ENCODE assay signal across 11 mouse cellular contexts in the genomic region with DNA sequence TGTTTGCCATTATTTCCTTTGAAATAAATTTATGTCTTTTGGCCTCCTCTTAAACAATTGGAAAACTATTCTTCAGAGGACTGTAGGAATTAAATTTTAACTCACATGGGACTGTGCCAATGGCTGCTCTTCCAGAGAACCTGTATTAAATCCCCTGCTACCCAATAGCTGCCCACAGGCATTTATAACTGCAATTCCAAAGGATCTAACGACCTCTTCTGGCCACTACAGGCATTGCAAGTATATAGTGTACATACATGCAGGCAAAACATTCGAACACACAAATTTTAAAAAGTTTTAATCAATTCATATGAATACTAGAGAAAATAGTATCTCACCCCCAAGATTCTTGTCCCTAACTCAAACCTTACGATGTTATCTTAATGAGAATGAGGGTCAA. TPM values are rescaled to one million over a fixed set of nuclear protein-coding genes. Genes with fewer than 3 reads are reported as not detected.
A peak's percentile ranks its signal among the peaks of the same experiment; 100 is the strongest.
DNase-seq lines count a peak whose midpoint lies in the region; TF ChIP-seq lines count a peak whose summit lies in the region.
"Had no signal": no experiment of that assay in that cellular context is flagged by ENCODE, and none has a peak within 500 bp of the region (broad histone marks: within the 10 kb centered on the region; RNA-seq: fewer than 3 reads in every experiment).

No protein-coding gene starts in this region.

- no peak overlapping the region for H3K4me3 ChIP-seq in ES-E14 (ENCODE audit: insufficient read depth in 1 of 2, low read depth in 1 of 2, low read length in 2 of 2, poor library complexity in 1 of 2, severe bottlenecking in 1 of 2)
- H3K4me3 ChIP-seq: hindbrain, embryonic 10.5 days; megakaryocyte, embryonic 14.5 days had no signal

- peak; percentile 42 for DNase-seq in kidney, adult 9 months
- DNase-seq in kidney, adult 11 months, result no peak
- peak; percentile 11 for DNase-seq in lung, postnatal 36 days
- DNase-seq in lung, postnatal 25 days (ENCODE audit: low spot score), result no peak
- DNase-seq in ES-E14 (ENCODE audit: low read depth, low spot score), result no peak
- peak; percentile 17 for DNase-seq in induced T-regulatory cell, adult 2 months (ENCODE audit: low read depth)
- DNase-seq in cerebellum, postnatal 25 days, result no peak
- DNase-seq: cerebellum, adult 11-12 months; gastrocnemius, postnatal 25 days had no signal

- H3K9ac ChIP-seq in ES-E14 (ENCODE audit: insufficient read depth, low read depth, low read length, poor library complexity, severe bottlenecking), result no peak overlapping the region

- peaks cover 0 to 3% of the 10 kb centered on the region in 2 experiments; a peak in 1 of 4 replicates for H3K4me1 ChIP-seq in ES-E14 (ENCODE audit: control insufficient read depth in 2 of 2, insufficient read depth in 2 of 2, low read length in 2 of 2, poor library complexity in 1 of 2)
- H3K4me1 ChIP-seq: megakaryocyte, embryonic 14.5 days had no signal

- in situ Hi-C loops in ES-E14 (cut with MboI; ENCODE audit: low sequenced_read_pairs in 2 of 2, unreplicated experiment in 2 of 2), result loop anchor here in 1 of 2 experiments (5.0 kb wide), 1 partner anchor 348 kb away; no protein-coding TSS in a partner anchor

- H3K9me3 ChIP-seq in ES-E14 (ENCODE audit: control insufficient read depth, insufficient read depth, low read depth, low read length), result no peaks in the 10 kb centered on the region
- H3K9me3 ChIP-seq: hindbrain, embryonic 10.5 days; megakaryocyte, embryonic 14.5 days had no signal

- H3K36me3 ChIP-seq in ES-E14 (ENCODE audit: control insufficient read depth, insufficient read depth, low read length, poor library complexity, severe bottlenecking), result no peaks in the 10 kb centered on the region
- H3K36me3 ChIP-seq: hindbrain, embryonic 10.5 days had no signal

- H3K27ac ChIP-seq in ES-E14 (ENCODE audit: insufficient read depth, low read depth, low read length, poor library complexity, severe bottlenecking), result no peak overlapping the region
- H3K27ac ChIP-seq: hindbrain, embryonic 10.5 days had no signal

TF ChIP-seq in ES-E14, 5 proteins besides CTCF, POLR2A, EP300 and RAD21:
- TF ChIP-seq ZC3H11A (IDR thresholded peaks at IDR 0.05; ENCODE audit: borderline replicate concordance, low read depth, low read length), result peak; percentile 80
- TF ChIP-seq HCFC1 (IDR thresholded peaks at IDR 0.05; ENCODE audit: borderline replicate concordance, insufficient read depth, low read length), result no peak

RNA-seq across cellular contexts. Expression of a gene that starts 41.1 kb away (rescaled TPM):
- 65.7 and 91.3 TPM in 2 replicates for total RNA-seq in ES-E14 (2012; rRNA removed)

Comparison
In these comparisons a context has a peak if more than half of its experiments do, and no peak if none do; other contexts are left out.
1. DNase-seq: peak in kidney, adult 9 months (single experiment), lung, postnatal 36 days (single experiment) and induced T-regulatory cell, adult 2 months (single experiment); none in kidney, adult 11 months (single experiment), lung, postnatal 25 days (single experiment), ES-E14 (single experiment) and cerebellum, postnatal 25 days (0 of 2).